Mouse (Mus musculus) hindbrain, embryonic 11.5 days (tissue): ENCODE results near the gene Tpk1. TPM values are rescaled to one million over a fixed set of nuclear protein-coding genes. Genes with fewer than 3 reads are reported as not detected.
A peak's percentile ranks its signal among the peaks of the same experiment; 100 is the strongest.

Experiments used
- ATAC-seq: fragments of 200-750 bp; cut with Nextera tagmentation; 2 replicates; pipeline ENCODE4 v1.8.0; 2017; ENCODE audit warnings: mild to moderate bottlenecking, moderate TSS enrichment, moderate library complexity; ENCODE audit not compliant: low FRiP score
- DNase-seq: peaks from one replicate; pipeline ENCODE4 v3.0.0-alpha.2; 2015; ENCODE audit warnings: low spot score
- H3K27ac ChIP-seq: fragments of 300-500 bp; sonication (generic); 2 replicates; pipeline ENCODE4 v1.5.1; 2014; ENCODE audit warnings: mild to moderate bottlenecking, low read depth, low read length
- H3K27me3 ChIP-seq: fragments of 300-500 bp; sonication (generic); 2 replicates; pipeline ENCODE4 v1.6.1; 2014; ENCODE audit warnings: mild to moderate bottlenecking, low read length, moderate library complexity, mixed read lengths; ENCODE audit not compliant: control insufficient read depth, insufficient read depth
- H3K36me3 ChIP-seq: fragments of 300-500 bp; sonication (generic); 2 replicates; pipeline ENCODE4 v1.6.1; 2014; ENCODE audit warnings: mild to moderate bottlenecking, low read length, moderate library complexity, mixed read lengths; ENCODE audit not compliant: control insufficient read depth, insufficient read depth
- H3K4me1 ChIP-seq: fragments of 300-500 bp; sonication (generic); replicated peaks from 2 replicates; pipeline ENCODE4 v1.6.1; 2014; ENCODE audit warnings: low read length, mixed read lengths; ENCODE audit not compliant: control insufficient read depth, insufficient read depth
- H3K4me2 ChIP-seq: fragments of 300-500 bp; sonication (generic); replicated peaks from 2 replicates; pipeline ENCODE4 v1.6.1; 2014; ENCODE audit warnings: mild to moderate bottlenecking, low read depth, low read length
- H3K4me3 ChIP-seq: fragments of 300-500 bp; sonication (generic); 2 replicates; pipeline ENCODE4 v1.5.1; 2014; ENCODE audit warnings: low read depth, low read length
- H3K9ac ChIP-seq: fragments of 300-500 bp; sonication (generic); 2 replicates; pipeline ENCODE4 v1.6.1; 2014; ENCODE audit warnings: low read depth, low read length
- H3K9me3 ChIP-seq: fragments of 300-500 bp; sonication (generic); 2 replicates; pipeline ENCODE4 v1.6.1; 2016; ENCODE audit warnings: low read length; ENCODE audit not compliant: control insufficient read depth
- WGBS: fragments of 180-500 bp; shearing (Covaris S2); extraction: QIAGEN DNeasy Blood & Tissue Kit; methylation state at CpG from one replicate; pipeline ENCODE4 v1.1.7; 2014; 5-methylcytosine and 5-hydroxymethylcytosine counted together
- polyA plus RNA-seq: library from polyadenylated mRNA; unstranded; fragments of >200 nt; fragmentation: Nextera tagmentation; extraction: Ambion mirVana; gene quantifications from 2 replicates; pipeline ENCODE4 v1.2.1, GENCODE M21; 2014

The Tpk1 gene
- polyA plus RNA-seq, 1 experiment from 2014 or later, result 6.5 TPM

- ATAC-seq (no peak), DNase-seq (no peak)
- H3K36me3 ChIP-seq, result no peaks in the 10 kb centered on the region
- H3K4me2 ChIP-seq, result no peak overlapping the region
- no peaks in the 10 kb centered on the region for H3K4me1 ChIP-seq
- H3K27ac ChIP-seq, result no peak overlapping the region
- H3K9ac ChIP-seq, result no peak overlapping the region
- H3K27me3 ChIP-seq, result no peaks in the 10 kb centered on the region
- no peaks in the 10 kb centered on the region for H3K9me3 ChIP-seq
- H3K4me3 ChIP-seq, result no peak overlapping the region
- 82% methylated on average over 1 of the region's 1 CpGs for WGBS
Measured at GRCm38 (mm10) chr6:43408949-43409348, 257.1 kb downstream of the Tpk1 start.

- no peaks in the 10 kb centered on the region for H3K9me3 ChIP-seq
- no peak for ATAC-seq
- H3K9ac ChIP-seq, result no peak overlapping the region
- H3K27ac ChIP-seq, result no peak overlapping the region
- no peak overlapping the region for H3K4me2 ChIP-seq
- no peaks in the 10 kb centered on the region for H3K36me3 ChIP-seq
- H3K27me3 ChIP-seq, result no peaks in the 10 kb centered on the region
- H3K4me1 ChIP-seq, result no peaks in the 10 kb centered on the region
- 84% methylated on average over 3 of the region's 3 CpGs for WGBS
- DNase-seq, result no peak
- no peak overlapping the region for H3K4me3 ChIP-seq
Measured at GRCm38 (mm10) chr6:43403076-43403475, 263.0 kb downstream of the Tpk1 start.

GRCm38 (mm10) chr6:43402219-43402997, 263.7 kb downstream of the Tpk1 start:
- H3K27ac ChIP-seq, result no peak overlapping the region
- no peaks in the 10 kb centered on the region for H3K9me3 ChIP-seq
- 85% methylated on average over 6 of the region's 6 CpGs for WGBS
- H3K4me1 ChIP-seq, result no peaks in the 10 kb centered on the region
- DNase-seq (no peak), ATAC-seq (no peak)
- no peak overlapping the region for H3K4me3 ChIP-seq
- no peaks in the 10 kb centered on the region for H3K36me3 ChIP-seq
- no peaks in the 10 kb centered on the region for H3K27me3 ChIP-seq
- H3K9ac ChIP-seq, result no peak overlapping the region
- no peak overlapping the region for H3K4me2 ChIP-seq

- H3K4me1 ChIP-seq, result no peaks in the 10 kb centered on the region
- H3K9me3 ChIP-seq, result no peaks in the 10 kb centered on the region
- no peak overlapping the region for H3K4me2 ChIP-seq
- no peak overlapping the region for H3K9ac ChIP-seq
- H3K27ac ChIP-seq, result no peak overlapping the region
- ATAC-seq, result no peak
- no peaks in the 10 kb centered on the region for H3K36me3 ChIP-seq
- H3K4me3 ChIP-seq, result no peak overlapping the region
- H3K27me3 ChIP-seq, result no peaks in the 10 kb centered on the region
- 100% methylated on average over 1 of the region's 1 CpGs for WGBS
- no peak for DNase-seq
Measured at GRCm38 (mm10) chr6:43396426-43396825, 269.7 kb downstream of the Tpk1 start.

- no peaks in the 10 kb centered on the region for H3K4me1 ChIP-seq
- H3K27me3 ChIP-seq, result no peaks in the 10 kb centered on the region
- H3K9ac ChIP-seq, result no peak overlapping the region
- H3K27ac ChIP-seq, result no peak overlapping the region
- WGBS, result 86% methylated on average over 2 of the region's 2 CpGs
- DNase-seq (no peak), ATAC-seq (no peak)
- H3K4me3 ChIP-seq, result no peak overlapping the region
- no peak overlapping the region for H3K4me2 ChIP-seq
- H3K36me3 ChIP-seq, result no peaks in the 10 kb centered on the region
- no peaks in the 10 kb centered on the region for H3K9me3 ChIP-seq
Measured at GRCm38 (mm10) chr6:43395538-43395937, 270.5 kb downstream of the Tpk1 start.

GRCm38 (mm10) chr6:43391358-43391757, 274.7 kb downstream of the Tpk1 start:
- Histone ChIP-seq H3K36me3 (no peaks in the 10 kb centered on the region), H3K27ac (no peak overlapping the region), H3K27me3 (no peaks in the 10 kb centered on the region), H3K9ac (no peak overlapping the region), H3K4me1 (no peaks in the 10 kb centered on the region), H3K4me3 (no peak overlapping the region), H3K9me3 (no peaks in the 10 kb centered on the region), H3K4me2 (no peak overlapping the region)
- peak; percentile 3 for DNase-seq
- ATAC-seq, result peak; percentile 65; the same call in 1 of the 2 replicates
- WGBS, result 67% methylated on average over 1 of the region's 1 CpGs

- ATAC-seq (peak; percentile 51; the same call in 1 of the 2 replicates), DNase-seq (peak; percentile 5)
Measured at GRCm38 (mm10) chr6:43387273-43387672, 278.8 kb downstream of the Tpk1 start.

GRCm38 (mm10) chr6:43384841-43385240, 281.2 kb downstream of the Tpk1 start:
- Histone ChIP-seq H3K27me3 (no peaks in the 10 kb centered on the region), H3K4me1 (no peaks in the 10 kb centered on the region), H3K36me3 (no peaks in the 10 kb centered on the region), H3K27ac (no peak overlapping the region), H3K9me3 (no peaks in the 10 kb centered on the region), H3K4me3 (no peak overlapping the region), H3K4me2 (no peak overlapping the region), H3K9ac (no peak overlapping the region)
- no peak for ATAC-seq
- no peak for DNase-seq
- WGBS, result 73% methylated on average over 3 of the region's 3 CpGs

More at GRCm38 (mm10) chr6:43387273-43387672, 278.8 kb downstream of the Tpk1 start:
- H3K4me2 ChIP-seq, result no peak overlapping the region
- H3K36me3 ChIP-seq, result no peaks in the 10 kb centered on the region
- no peaks in the 10 kb centered on the region for H3K27me3 ChIP-seq
- no peak overlapping the region for H3K4me3 ChIP-seq
- H3K9ac ChIP-seq, result no peak overlapping the region
- 19% methylated on average over 1 of the region's 1 CpGs for WGBS
- H3K4me1 ChIP-seq, result no peaks in the 10 kb centered on the region
- no peak overlapping the region for H3K27ac ChIP-seq
- no peaks in the 10 kb centered on the region for H3K9me3 ChIP-seq

GRCm38 (mm10) chr6:43384304-43384703, 281.8 kb downstream of the Tpk1 start:
- H3K36me3 ChIP-seq, result no peaks in the 10 kb centered on the region
- no peaks in the 10 kb centered on the region for H3K27me3 ChIP-seq
- ATAC-seq (no peak), DNase-seq (no peak)
- H3K9me3 ChIP-seq, result no peaks in the 10 kb centered on the region
- no peak overlapping the region for H3K4me2 ChIP-seq
- no peak overlapping the region for H3K27ac ChIP-seq
- H3K9ac ChIP-seq, result no peak overlapping the region
- H3K4me1 ChIP-seq, result no peaks in the 10 kb centered on the region
- WGBS, result 67% methylated on average over 2 of the region's 3 CpGs
- H3K4me3 ChIP-seq, result no peak overlapping the region
